Mouse (Mus musculus) layer of hippocampus, adult 18-20 months (tissue): Measurements from ENCODE around the gene Ganab. TPM values are rescaled to one million over a fixed set of nuclear protein-coding genes. Genes with fewer than 3 reads are reported as not detected.

ENCODE experiments used
- DNase-seq, 2 experiments: peaks; one replicate each; pipeline ENCODE4 v3.0.0; 2022; ENCODE audit warnings: low spot score in 2 of 2
- total RNA-seq, 2 experiments: library from RNA; stranded (reverse); gene quantifications; 2 replicates each; pipeline ENCODE4 v1.2.3; 2021

Gene Ganab
- total RNA-seq, 2 experiments from 2014 or later: 104 to 112 TPM

DNA sequence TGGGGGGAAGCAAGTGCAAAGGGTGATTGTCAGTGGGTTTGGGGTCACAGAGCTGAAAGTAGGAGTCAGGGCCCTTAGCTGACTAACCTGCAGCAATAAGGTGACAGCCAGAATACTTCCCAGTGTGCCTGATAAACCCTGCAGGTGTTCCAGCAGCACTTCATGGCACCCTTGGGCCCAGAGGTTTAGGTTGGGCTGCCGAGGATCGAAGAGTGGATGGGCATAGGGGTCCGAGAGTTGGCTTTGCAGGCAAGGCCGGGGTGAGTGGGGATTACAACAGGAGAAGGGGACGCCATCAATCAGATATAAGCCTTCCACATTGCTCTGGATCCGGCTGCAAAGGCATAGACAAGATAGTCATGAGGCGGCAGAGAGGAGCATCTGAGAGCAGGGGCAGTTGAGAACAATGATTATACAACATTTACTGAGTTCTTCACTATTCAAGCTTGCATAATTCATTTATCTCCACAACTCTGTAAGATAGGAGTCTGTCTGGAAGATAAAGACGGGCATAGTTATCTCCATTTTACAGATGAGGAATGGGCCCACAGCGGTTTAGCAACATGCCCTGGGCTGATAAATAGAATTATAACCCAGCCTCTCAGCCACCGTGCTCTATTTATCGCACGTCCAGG is 30.1 kb downstream of the Ganab start:
- DNase-seq: no peak

GRCm38 (mm10) chr19:8928689-8929223 is 30.9 kb downstream of the Ganab start:
- DNase-seq: no peak

GRCm38 (mm10) chr19:8929224-8930088 is 31.6 kb downstream of the Ganab start, which contains the start of the genes Rom1 and Eml3:
Gene Rom1 (minus strand): TSS chr19:8929356.
Gene Eml3 (plus strand): TSS chr19:8929552.
- DNase-seq: peak in 1 of 2 experiments; percentile 60

GRCm38 (mm10) chr19:8930117-8930516 is 32.2 kb downstream of the Ganab start:
- no peak for DNase-seq

DNA sequence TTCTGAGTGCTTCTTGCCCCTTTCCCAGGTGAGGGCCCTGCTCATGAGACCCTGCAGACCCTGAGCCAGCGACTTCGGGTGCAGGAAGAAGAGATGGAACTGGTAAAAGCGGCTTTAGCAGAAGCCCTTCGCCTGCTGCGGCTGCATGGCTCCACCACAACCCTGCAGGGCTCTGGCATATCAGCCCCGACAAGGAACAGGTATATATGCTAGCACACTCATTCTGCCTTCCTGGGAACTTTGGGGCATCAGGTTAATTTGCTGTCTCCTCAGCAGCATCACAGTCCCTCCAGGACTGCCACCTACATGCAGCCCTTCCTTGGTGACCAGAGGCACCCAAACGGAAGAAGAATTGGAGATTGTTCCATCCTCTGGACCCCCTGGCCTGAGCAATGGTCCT is 32.9 kb downstream of the Ganab start:
- DNase-seq: no peak

DNA sequence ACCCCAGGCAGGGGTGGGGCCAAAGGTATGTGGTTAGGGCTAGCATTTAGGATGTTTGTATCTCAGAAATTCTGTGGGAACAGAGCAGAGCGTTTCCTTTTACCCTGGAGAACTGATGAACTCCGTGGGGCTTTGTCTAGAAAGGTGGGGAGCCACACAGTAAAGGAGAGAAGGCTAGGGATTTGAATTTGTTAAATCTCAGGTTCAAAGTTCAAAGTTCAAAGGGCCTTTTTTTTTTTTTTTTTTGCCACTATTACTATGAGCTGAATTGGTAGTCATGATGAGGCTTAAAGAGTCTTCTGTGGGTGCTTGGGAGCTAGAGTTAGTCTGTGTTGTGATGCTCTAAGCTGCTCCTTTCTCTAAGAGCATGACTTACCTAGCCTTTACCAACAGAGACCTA is 38.9 kb downstream of the Ganab start:
- DNase-seq: no peak

GRCm38 (mm10) chr19:8940526-8941133 is 42.8 kb downstream of the Ganab start:
- no peak for DNase-seq

DNA sequence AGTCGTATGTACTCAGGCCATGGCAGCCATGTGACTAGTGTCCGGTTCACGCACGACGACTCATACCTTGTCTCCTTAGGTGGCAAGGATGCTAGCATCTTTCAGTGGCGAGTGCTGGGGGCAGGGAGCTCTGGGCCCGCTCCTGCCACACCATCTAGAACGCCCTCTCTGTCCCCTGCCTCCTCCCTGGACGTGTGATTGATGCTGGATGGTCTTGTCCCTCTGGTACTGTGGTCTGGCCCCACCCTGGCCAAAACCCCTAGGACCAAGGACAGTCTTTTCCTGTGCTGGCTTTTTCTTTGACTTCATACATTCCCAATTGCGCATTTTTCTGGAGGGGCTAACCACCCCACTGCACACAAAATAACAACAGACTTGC is 43.3 kb downstream of the Ganab start:
- no peak for DNase-seq

DNA sequence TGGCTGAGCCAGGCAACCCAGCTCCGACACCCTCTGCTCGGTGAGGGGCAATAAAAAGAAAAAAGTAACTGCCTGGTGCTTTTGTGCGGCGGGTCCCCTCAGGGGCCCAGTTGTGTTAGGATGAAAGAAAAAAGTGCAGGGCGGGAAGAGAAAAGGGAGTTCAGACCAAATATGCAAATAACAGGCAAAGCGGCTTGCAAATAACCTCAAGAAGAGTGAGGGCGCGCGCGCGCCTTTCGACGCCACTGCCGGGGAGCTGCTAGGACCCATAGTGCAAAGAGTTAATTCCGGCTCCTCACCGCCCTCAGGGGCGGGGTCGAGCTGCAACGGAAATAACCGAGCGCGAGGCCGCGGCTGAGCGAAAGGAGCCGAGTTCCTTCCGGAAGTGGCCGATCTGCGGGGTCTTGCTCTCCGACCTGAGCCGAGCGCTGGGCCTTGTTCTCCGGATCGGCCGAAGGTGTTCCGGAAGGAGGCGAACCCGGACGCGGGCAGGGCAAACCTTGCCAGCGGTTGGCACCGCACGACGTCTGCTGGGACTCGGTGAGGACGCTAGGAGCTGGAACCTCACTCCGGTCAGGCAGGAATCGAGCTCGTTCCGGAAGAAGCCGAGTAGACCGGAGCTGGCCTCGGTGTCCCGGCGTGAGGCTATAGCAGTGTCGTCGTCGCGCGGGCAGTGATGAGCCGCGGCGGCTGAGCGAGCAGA is 43.8 kb downstream of the Ganab start, which contains the start of gene Mta2:
Mta2 (plus strand) TSS at position 361 of the 703 bp plus-strand sequence.
- DNase-seq: peak; percentile 91 to 95

DNA sequence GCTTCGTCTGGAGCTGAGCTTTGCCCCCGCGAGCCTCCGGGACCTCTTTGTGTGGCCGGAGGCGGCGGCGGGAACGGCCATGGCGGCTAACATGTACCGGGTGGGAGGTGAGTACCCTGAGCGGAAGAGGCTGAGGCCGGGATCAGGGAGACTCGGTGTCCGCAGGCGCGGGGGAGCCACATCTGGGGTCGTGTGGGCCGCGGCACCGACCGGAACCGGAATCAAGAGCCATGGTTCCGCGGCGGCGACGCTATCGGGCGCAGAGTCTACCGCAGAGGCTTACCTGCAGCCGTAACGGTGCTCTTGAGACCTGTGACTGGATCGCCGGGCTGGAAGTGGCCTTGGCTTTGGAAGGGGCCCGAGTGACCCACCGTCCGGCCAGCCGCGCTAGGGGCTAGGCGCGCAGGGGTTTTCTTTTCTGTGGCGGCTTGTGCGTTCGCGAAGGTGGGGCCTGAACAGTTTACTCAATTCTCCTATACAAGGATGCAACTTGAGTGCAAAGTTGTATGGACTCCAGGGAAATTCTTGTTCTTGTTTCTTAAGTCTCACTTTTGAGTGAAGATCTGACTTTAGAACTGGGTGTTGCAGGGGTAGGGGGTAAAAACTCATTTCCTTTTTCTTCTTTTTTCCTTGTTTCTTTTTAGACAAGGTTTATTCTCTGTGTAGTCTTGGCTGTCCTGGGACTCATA is 44.5 kb downstream of the Ganab start:
- peak in 1 of 2 experiments; percentile 49 for DNase-seq

GRCm38 (mm10) chr19:8943047-8943446 is 45.2 kb downstream of the Ganab start:
- no peak for DNase-seq

DNA sequence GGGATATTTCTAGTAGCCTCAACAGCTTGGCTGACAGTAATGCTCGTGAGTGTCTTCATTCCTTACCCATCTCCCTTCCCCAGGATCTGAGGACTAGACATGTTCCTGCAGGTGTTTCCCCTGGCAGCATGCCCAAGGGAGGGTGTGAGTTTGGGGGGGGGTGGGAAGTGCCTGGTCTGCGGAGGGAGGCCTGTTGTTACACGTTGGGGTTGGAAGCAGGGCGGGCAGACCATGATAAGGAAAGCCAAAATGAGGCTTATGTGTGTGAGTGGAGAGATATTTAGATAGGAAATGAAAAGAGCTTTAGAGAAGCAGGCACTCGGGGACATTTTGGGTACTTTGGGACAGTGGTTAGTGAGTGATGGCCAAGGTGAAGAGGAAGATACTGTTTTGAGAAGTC is 46.2 kb downstream of the Ganab start:
- no peak for DNase-seq

GRCm38 (mm10) chr19:8944750-8945149 is 46.9 kb downstream of the Ganab start:
- no peak for DNase-seq

- no peak for DNase-seq
These were observed 47.4 kb downstream of the Ganab start for GRCm38 (mm10) chr19:8945251-8945650.

GRCm38 (mm10) chr19:8946929-8947328 is 49.1 kb downstream of the Ganab start:
- no peak for DNase-seq

- no peak for DNase-seq
These were observed 52.3 kb downstream of the Ganab start for GRCm38 (mm10) chr19:8950190-8950589.

- no peak for DNase-seq
These were observed 54.4 kb downstream of the Ganab start for GRCm38 (mm10) chr19:8952241-8952640.

DNA sequence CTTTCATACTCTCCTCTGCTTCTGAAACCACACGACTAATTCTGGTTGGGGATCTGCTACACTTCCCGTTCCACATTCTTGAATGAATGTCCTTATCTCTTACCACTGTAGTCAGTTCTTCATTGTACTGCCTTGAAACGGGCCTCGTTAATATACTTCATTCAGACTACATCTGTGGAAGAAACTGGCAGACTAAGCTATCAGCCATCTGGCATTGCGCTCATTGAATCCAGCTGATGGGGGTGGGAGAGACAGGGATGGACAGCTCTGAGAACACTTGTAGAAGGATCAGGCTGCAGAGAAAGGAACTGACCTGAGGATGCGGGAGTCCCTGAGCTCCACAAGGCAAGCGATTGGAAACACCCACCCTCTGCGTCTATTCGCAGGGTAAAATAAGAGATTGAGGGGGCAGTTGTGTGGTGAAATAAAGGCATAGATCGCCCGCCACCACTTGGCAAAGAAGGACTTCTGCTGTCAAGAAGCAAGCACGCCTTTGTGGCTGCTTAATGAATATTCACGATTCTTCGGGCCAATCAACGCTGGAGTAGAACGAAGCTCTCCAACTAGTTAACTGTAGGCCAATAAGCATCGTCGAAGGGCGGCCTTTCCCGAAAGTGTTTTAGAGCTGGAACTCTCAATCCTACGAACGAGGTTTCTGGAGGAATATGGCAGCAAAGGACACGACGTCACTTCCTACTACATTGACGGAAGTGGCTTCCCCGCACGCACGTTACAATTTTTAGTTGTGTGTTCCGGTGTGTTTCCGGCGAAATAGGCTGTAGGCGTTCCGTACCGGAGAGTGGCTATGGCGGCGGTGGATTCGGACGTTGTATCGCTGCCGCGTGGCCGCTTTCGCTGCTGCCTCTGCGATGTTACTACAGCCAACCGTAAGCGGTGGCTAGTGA is 55.5 kb downstream of the Ganab start, which contains the start of gene Tut1:
Tut1 (plus strand) TSS at position 713 of the 905 bp plus-strand sequence.
- peak; percentile 92 to 98 for DNase-seq

DNA sequence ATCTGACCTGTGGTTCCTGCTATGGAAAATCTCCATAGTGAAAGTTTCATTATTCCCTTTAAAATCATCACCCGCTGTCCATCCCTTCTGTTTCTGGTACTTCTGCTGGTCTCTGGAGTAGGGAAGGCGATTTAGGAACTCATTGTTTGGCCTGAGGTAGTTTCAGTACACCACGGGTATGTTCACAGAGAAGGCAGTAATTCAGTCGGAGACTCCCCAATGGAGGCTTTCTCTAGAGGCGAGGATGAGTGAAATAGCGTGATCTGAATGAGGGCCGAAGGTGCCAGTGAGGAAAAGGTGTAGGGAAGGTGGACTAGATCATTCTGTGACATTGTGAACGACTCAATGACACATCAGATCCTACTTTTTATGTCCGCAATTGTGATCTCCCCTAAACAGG is 56.3 kb downstream of the Ganab start:
- no peak for DNase-seq
